Mouse (Mus musculus) neural tube, embryonic 10.5 days (tissue): ENCODE results near the gene Egf.

ENCODE experiments used
- DNase-seq: peaks from one replicate; pipeline ENCODE4 v3.0.0-alpha.2; 2017; ENCODE audit warnings: low spot score; ENCODE audit errors: extremely low spot score

Egf gene

GRCm38 (mm10) chr3:129651765-129652164 lies 103.4 kb downstream of the Egf start:
- DNase-seq: no peak

- no peak for DNase-seq
Measured at GRCm38 (mm10) chr3:129650931-129651330, 104.2 kb downstream of the Egf start.

- DNase-seq: no peak
Measured at GRCm38 (mm10) chr3:129650293-129650612, 104.9 kb downstream of the Egf start.

GRCm38 (mm10) chr3:129649586-129650292 lies 105.4 kb downstream of the Egf start:
- DNase-seq: no peak

GRCm38 (mm10) chr3:129648598-129648997 lies 106.5 kb downstream of the Egf start:
- DNase-seq: no peak

GRCm38 (mm10) chr3:129647312-129647711 lies 107.8 kb downstream of the Egf start:
- no peak for DNase-seq

GRCm38 (mm10) chr3:129646781-129647180 lies 108.3 kb downstream of the Egf start:
- DNase-seq: no peak

GRCm38 (mm10) chr3:129645409-129645808 lies 109.7 kb downstream of the Egf start:
- DNase-seq: no peak

GRCm38 (mm10) chr3:129641621-129642020 lies 113.5 kb downstream of the Egf start:
- no peak for DNase-seq

GRCm38 (mm10) chr3:129640211-129641000 lies 114.7 kb downstream of the Egf start:
- DNase-seq: no peak

GRCm38 (mm10) chr3:129639701-129640100 lies 115.4 kb downstream of the Egf start:
- no peak for DNase-seq

- no peak for DNase-seq
Measured at GRCm38 (mm10) chr3:129637446-129637845, 117.7 kb downstream of the Egf start.

GRCm38 (mm10) chr3:129634260-129634901 lies 120.7 kb downstream of the Egf start:
- no peak for DNase-seq

- DNase-seq: no peak
Measured at GRCm38 (mm10) chr3:129633518-129633917, 121.6 kb downstream of the Egf start.

GRCm38 (mm10) chr3:129631857-129632256 lies 123.3 kb downstream of the Egf start:
- no peak for DNase-seq

GRCm38 (mm10) chr3:129631018-129631417 lies 124.1 kb downstream of the Egf start:
- DNase-seq: no peak
